Mouse (Mus musculus) neural tube, embryonic 12.5 days (tissue): ENCODE results near the gene Hnrnpm. TPM values are rescaled to one million over a fixed set of nuclear protein-coding genes. Genes with fewer than 3 reads are reported as not detected.
"Not testable (repeated sequence)": the region's sequence is repeated elsewhere in the genome, so short reads cannot be mapped to it uniquely, and the experiment has no call there.

Source experiments
- ATAC-seq: fragments of 200-750 bp; cut with Nextera tagmentation; 2 replicates; pipeline ENCODE4 v1.8.0; 2017; ENCODE audit warnings: low read depth, mild to moderate bottlenecking, moderate TSS enrichment, moderate library complexity; ENCODE audit not compliant: low FRiP score
- H3K27ac ChIP-seq: fragments of 300-500 bp; sonication (generic); 2 replicates; pipeline ENCODE4 v1.5.1; 2016
- H3K27me3 ChIP-seq: fragments of 300-500 bp; sonication (generic); replicated peaks from 2 replicates; pipeline ENCODE4 v1.6.1; 2016; ENCODE audit warnings: mild to moderate bottlenecking
- H3K36me3 ChIP-seq: fragments of 300-500 bp; sonication (generic); 2 replicates; pipeline ENCODE4 v1.6.1; 2016; ENCODE audit warnings: mild to moderate bottlenecking
- H3K4me1 ChIP-seq: fragments of 300-500 bp; sonication (generic); 2 replicates; pipeline ENCODE4 v1.6.1; 2016
- H3K4me2 ChIP-seq: fragments of 300-500 bp; sonication (generic); replicated peaks from 2 replicates; pipeline ENCODE4 v1.6.1; 2016; ENCODE audit warnings: mild to moderate bottlenecking
- H3K4me3 ChIP-seq: fragments of 300-500 bp; sonication (generic); 2 replicates; pipeline ENCODE4 v1.5.1; 2016
- H3K9ac ChIP-seq: fragments of 300-500 bp; sonication (generic); 2 replicates; pipeline ENCODE4 v1.6.1; 2016; ENCODE audit warnings: mild to moderate bottlenecking
- H3K9me3 ChIP-seq: fragments of 300-500 bp; sonication (generic); 2 replicates; pipeline ENCODE4 v1.6.1; 2016; ENCODE audit warnings: mild to moderate bottlenecking
- WGBS: fragments of 180-500 bp; shearing (Covaris S2); methylation state at CpG from one replicate; pipeline ENCODE4 v1.1.7; 2016; 5-methylcytosine and 5-hydroxymethylcytosine counted together
- polyA plus RNA-seq: library from polyadenylated mRNA; unstranded; fragments of >200 nt; fragmentation: Nextera tagmentation; extraction: Ambion mirVana; gene quantifications from 2 replicates; pipeline ENCODE4 v1.2.1, GENCODE M21; 2016

The Hnrnpm gene
- 369 and 408 TPM in 2 replicates for polyA plus RNA-seq

- H3K4me3 ChIP-seq, result peak within 1 kb of the TSS; percentile 80
- peaks cover 5% of the 10 kb centered on the region; the same call in 1 of the 2 replicates for H3K36me3 ChIP-seq
- ATAC-seq, result no peak
- peaks cover 26% of the 10 kb centered on the region for H3K4me1 ChIP-seq
- WGBS, result 96% methylated on average over 1 of the region's 1 CpGs
- H3K9me3 ChIP-seq, result no peaks in the 10 kb centered on the region
- H3K4me2 ChIP-seq, result peak within 1 kb of the TSS; percentile 95
- 0 out of 2 replicates have a peak within 1 kb of the TSS, but pooled peaks have one; percentile 17 for H3K9ac ChIP-seq
- H3K27ac ChIP-seq, result no peak within 1 kb of the TSS
- H3K27me3 ChIP-seq, result no peaks in the 10 kb centered on the region
These were observed at the start of gene Hnrnpm for GRCm38 (mm10) chr17:33686760-33687159. Gene Hnrnpm (minus strand): TSS chr17:33686860.

GRCm38 (mm10) chr17:33733526-33733925, 46.9 kb upstream of the Hnrnpm start:
- not testable (repeated sequence) for H3K9me3 ChIP-seq, H3K9ac ChIP-seq, H3K36me3 ChIP-seq, H3K27me3 ChIP-seq, ATAC-seq, H3K27ac ChIP-seq, H3K4me1 ChIP-seq, H3K4me3 ChIP-seq, H3K4me2 ChIP-seq
- WGBS, result 88% methylated on average over 10 of the region's 10 CpGs

GRCm38 (mm10) chr17:33732556-33733083, 46.0 kb upstream of the Hnrnpm start:
- not testable (repeated sequence) for ATAC-seq, H3K9me3 ChIP-seq, H3K27ac ChIP-seq, H3K9ac ChIP-seq, H3K27me3 ChIP-seq, H3K4me2 ChIP-seq, H3K36me3 ChIP-seq, H3K4me3 ChIP-seq, H3K4me1 ChIP-seq
- WGBS, result 77% methylated on average over 9 of the region's 9 CpGs

DNA sequence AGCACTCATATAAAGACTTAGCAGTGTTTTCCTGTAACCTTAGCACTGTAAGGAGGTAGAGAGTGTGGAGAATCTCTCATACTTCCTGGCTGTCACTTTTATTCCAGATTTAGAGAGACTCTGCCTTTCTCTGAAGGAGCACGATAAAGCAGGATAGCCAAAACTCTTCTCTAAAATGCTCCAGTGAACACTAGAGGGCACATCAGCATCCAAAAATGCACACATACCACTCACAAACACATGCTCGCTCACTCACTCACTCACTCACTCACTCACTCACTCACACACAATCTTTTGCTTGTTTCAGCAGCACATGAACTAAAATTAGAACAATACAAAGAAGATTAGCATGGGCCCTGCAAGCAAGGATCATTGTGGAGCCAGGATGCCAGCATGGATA, 42.6 kb upstream of the Hnrnpm start:
- ATAC-seq, result no peak
- WGBS, result 82% methylated on average over 2 of the region's 2 CpGs

GRCm38 (mm10) chr17:33728396-33728795, 41.7 kb upstream of the Hnrnpm start:
- Histone ChIP-seq H3K9me3 (peaks cover 3% of the 10 kb centered on the region; the same call in 1 of the 2 replicates), H3K27me3 (no peaks in the 10 kb centered on the region), H3K4me2 (no peak overlapping the region), H3K9ac (no peak overlapping the region), H3K36me3 (no peaks in the 10 kb centered on the region), H3K4me3 (no peak overlapping the region), H3K27ac (no peak overlapping the region), H3K4me1 (no peaks in the 10 kb centered on the region)
- WGBS, result 83% methylated on average over 2 of the region's 2 CpGs
- ATAC-seq, result no peak

More for the DNA sequence above, 42.6 kb upstream of the Hnrnpm start:
- H3K9ac ChIP-seq, result no peak overlapping the region
- H3K4me1 ChIP-seq, result no peaks in the 10 kb centered on the region
- H3K9me3 ChIP-seq, result peaks cover 3% of the 10 kb centered on the region; the same call in 1 of the 2 replicates
- no peaks in the 10 kb centered on the region for H3K36me3 ChIP-seq
- H3K27me3 ChIP-seq, result no peaks in the 10 kb centered on the region
- H3K4me3 ChIP-seq, result no peak overlapping the region
- H3K4me2 ChIP-seq, result no peak overlapping the region
- H3K27ac ChIP-seq, result no peak overlapping the region

- H3K4me3 ChIP-seq, result no peak overlapping the region
- H3K9ac ChIP-seq, result no peak overlapping the region
- H3K4me2 ChIP-seq, result no peak overlapping the region
- no peaks in the 10 kb centered on the region for H3K4me1 ChIP-seq
- no peaks in the 10 kb centered on the region for H3K27me3 ChIP-seq
- no peak overlapping the region for H3K27ac ChIP-seq
- H3K9me3 ChIP-seq, result no peaks in the 10 kb centered on the region
- ATAC-seq, result no peak
- WGBS, result 93% methylated on average over 7 of the region's 7 CpGs
- H3K36me3 ChIP-seq, result no peaks in the 10 kb centered on the region
These were observed 33.2 kb upstream of the Hnrnpm start for GRCm38 (mm10) chr17:33719736-33720378.

DNA sequence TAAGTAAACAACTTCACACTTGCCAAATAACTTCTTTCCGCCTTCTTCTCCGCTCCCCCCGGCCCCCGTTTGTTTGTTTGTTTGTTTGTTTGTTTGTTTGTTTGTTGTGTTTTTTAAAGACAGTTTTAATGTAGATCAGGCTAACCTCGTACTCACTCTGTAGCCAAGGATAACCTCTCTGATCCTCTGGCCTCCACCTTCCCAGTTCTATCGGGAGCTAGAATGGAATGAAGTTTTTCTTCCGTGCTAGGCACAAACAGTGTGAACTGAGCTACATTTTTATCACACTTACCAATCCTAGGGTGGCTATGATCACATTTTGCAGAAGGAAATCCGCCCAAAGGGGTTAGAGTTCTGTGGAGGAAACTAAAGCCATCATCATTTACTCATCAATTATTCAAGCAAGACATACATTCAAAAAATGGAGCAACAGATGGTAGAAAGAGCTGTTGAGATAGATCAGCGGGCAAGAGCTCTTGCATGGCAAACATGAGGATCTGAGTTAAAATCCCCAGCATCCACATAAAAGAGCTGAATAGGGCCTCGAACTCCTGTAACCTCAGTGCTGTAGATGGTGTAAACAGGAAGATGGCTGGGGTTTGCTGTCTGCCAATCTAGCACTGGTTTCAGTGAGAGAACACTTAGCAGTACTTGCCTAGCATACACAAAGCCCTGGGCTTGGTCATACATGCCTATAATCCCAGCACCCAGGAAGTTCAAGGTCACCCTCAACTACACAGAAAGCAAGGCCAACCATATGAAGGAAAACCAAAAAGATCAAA, 32.5 kb upstream of the Hnrnpm start:
- H3K27me3 ChIP-seq, result no peaks in the 10 kb centered on the region
- peak; percentile 51 for ATAC-seq
- WGBS, result 49% methylated on average over 10 of the region's 10 CpGs

DNA sequence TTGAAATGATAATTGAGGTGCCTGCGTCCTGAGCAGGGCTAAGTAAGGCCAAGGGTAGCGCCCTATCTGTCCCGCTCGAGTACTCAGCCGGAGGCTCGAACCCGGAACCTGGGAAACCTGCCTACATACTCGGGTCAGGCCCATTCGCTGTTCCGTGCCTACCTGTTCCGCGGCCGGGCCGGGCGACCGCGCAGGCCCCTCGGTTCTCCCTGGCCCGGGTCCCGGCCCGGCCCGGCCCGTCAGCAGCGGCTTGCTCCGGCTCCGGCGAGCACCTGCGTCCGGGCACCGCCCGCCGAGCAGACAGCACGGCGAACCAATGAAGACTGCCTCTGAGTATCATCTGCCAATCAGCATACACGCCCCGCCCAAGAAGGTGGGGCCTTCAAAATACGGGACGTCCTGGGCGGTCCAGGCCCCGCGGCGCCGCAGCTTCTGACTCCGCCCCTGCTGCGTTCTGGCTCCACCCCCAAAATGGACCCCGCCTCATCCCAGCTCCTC, 31.8 kb upstream of the Hnrnpm start, which contains the start of gene March2:
Gene March2 (minus strand): TSS at position 287 of the 498 bp plus-strand sequence.
- Histone ChIP-seq H3K27me3 (no peaks in the 10 kb centered on the region), H3K4me2 (peak within 1 kb of the TSS; percentile 65), H3K4me3 (peak within 1 kb of the TSS; percentile 82), H3K36me3 (no peaks in the 10 kb centered on the region), H3K9me3 (no peaks in the 10 kb centered on the region), H3K4me1 (no peaks in the 10 kb centered on the region), H3K27ac (no peak within 1 kb of the TSS), H3K9ac (peak within 1 kb of the TSS; percentile 72)
- under 1% methylated on average over 46 of the region's 46 CpGs for WGBS
- ATAC-seq, result peak; percentile 99

More for the DNA sequence above, 32.5 kb upstream of the Hnrnpm start:
- no peaks in the 10 kb centered on the region for H3K9me3 ChIP-seq
- H3K36me3 ChIP-seq, result no peaks in the 10 kb centered on the region
- no peak overlapping the region for H3K9ac ChIP-seq
- H3K4me1 ChIP-seq, result no peaks in the 10 kb centered on the region
- no peak overlapping the region for H3K27ac ChIP-seq
- peak overlapping the region; percentile 65 for H3K4me2 ChIP-seq
- peak overlapping the region; percentile 82 for H3K4me3 ChIP-seq

- Histone ChIP-seq H3K4me3 (peak overlapping the region; percentile 82), H3K27ac (no peak overlapping the region), H3K9me3 (no peaks in the 10 kb centered on the region), H3K27me3 (no peaks in the 10 kb centered on the region), H3K9ac (peak overlapping the region; percentile 72), H3K4me1 (no peaks in the 10 kb centered on the region), H3K4me2 (peak overlapping the region; percentile 65), H3K36me3 (no peaks in the 10 kb centered on the region)
- ATAC-seq, result peak; percentile 3; the same call in 1 of the 2 replicates
- 7% methylated on average over 8 of the region's 8 CpGs for WGBS
These were observed 31.3 kb upstream of the Hnrnpm start for GRCm38 (mm10) chr17:33717982-33718381.

- no peaks in the 10 kb centered on the region for H3K27me3 ChIP-seq
- H3K4me3 ChIP-seq, result no peak overlapping the region
- no peak for ATAC-seq
- H3K9me3 ChIP-seq, result no peaks in the 10 kb centered on the region
- H3K9ac ChIP-seq, result no peak overlapping the region
- WGBS, result 97% methylated on average over 1 of the region's 1 CpGs
- no peaks in the 10 kb centered on the region for H3K4me1 ChIP-seq
- peak overlapping the region; percentile 9; the same call in 1 of the 2 replicates for H3K4me2 ChIP-seq
- H3K27ac ChIP-seq, result no peak overlapping the region
- H3K36me3 ChIP-seq, result peaks cover under 1% of the 10 kb centered on the region; the same call in 1 of the 2 replicates
These were observed 30.6 kb upstream of the Hnrnpm start for GRCm38 (mm10) chr17:33717246-33717645.

GRCm38 (mm10) chr17:33714779-33715178, 28.1 kb upstream of the Hnrnpm start:
- WGBS, result 93% methylated on average over 1 of the region's 1 CpGs
- Histone ChIP-seq H3K4me1 (no peaks in the 10 kb centered on the region), H3K4me3 (no peak overlapping the region), H3K9me3 (peaks cover 7% of the 10 kb centered on the region; the same call in 1 of the 2 replicates), H3K36me3 (peaks cover 12% of the 10 kb centered on the region), H3K27me3 (no peaks in the 10 kb centered on the region), H3K27ac (no peak overlapping the region), H3K4me2 (no peak overlapping the region), H3K9ac (no peak overlapping the region)
- ATAC-seq, result no peak

DNA sequence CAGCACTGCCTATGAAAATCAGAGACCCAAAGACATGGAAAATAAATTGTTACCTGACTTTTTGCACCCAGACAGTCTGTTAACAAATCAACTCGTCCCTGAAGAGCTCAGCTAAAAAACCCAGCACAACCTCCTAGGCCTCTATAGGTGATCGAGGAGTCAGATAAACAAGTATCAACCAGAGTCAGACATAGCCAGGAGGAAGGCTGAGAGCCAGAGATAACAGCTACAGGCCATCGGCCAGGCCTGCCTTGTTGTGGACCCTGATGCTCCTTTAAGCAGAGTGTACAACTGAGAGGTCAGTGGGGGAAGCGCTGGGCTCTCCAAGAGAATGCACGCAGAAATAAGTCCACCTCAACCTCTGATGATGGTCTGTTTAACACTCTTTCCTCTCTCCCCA, 26.6 kb upstream of the Hnrnpm start:
- Histone ChIP-seq H3K36me3 (peaks cover 21% of the 10 kb centered on the region), H3K9ac (no peak overlapping the region), H3K9me3 (peaks cover 7% of the 10 kb centered on the region; the same call in 1 of the 2 replicates), H3K4me1 (no peaks in the 10 kb centered on the region), H3K4me3 (no peak overlapping the region), H3K27me3 (no peaks in the 10 kb centered on the region), H3K4me2 (no peak overlapping the region), H3K27ac (no peak overlapping the region)
- ATAC-seq, result no peak
- whole genome bisulfite sequencing, result 86% methylated on average over 5 of the region's 5 CpGs
